Mouse (Mus musculus) cerebellum, postnatal 36 days (tissue): ENCODE measurements around the gene Ddx39b.
"Not testable (repeated sequence)": the region's sequence is repeated elsewhere in the genome, so short reads cannot be mapped to it uniquely, and the experiment has no call there.

Experiments used
- DNase-seq, 2 experiments: peaks; one replicate each; pipeline ENCODE4 v3.0.0; 2021 to 2022; ENCODE audit warnings: mixed read lengths in 2 of 2

Ddx39b gene

DNA sequence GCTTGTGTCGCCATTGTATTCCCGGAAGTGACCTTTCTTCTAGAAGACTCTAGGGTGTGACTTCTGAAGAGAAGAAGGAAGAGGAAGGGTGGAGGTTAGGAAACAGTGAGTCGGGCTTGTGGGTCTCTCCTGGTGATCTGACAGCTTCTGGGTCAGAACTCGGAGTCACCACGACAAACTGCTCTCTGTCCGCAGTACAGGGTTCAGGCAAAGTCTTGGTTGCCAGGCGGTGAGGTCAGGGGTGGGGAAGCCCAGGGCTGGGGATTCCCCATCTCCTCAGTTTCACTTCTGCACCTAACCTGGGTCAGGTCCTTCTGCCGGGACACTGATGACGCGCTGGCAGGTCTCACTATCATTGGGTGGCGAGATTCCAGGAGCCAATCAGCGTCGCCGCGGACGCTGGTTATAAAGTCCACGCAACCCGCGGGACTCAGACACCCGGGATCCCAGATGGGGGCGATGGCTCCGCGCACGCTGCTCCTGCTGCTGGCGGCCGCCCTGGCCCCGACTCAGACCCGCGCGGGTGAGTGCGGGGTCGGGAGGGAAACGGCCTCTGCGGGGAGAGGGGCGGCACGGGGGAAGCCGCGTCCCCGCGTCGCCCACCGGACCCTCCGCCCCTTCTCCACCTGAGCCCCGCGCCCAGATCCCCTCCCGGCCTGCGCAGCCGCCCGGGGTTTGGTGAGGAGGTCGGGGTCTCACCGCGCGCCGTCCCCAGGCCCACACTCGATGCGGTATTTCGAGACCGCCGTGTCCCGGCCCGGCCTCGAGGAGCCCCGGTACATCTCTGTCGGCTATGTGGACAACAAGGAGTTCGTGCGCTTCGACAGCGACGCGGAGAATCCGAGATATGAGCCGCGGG lies 21.3 kb downstream of the Ddx39b start, which contains the start of gene H2-D1:
TSS of gene H2-D1 (plus strand) at position 67 of the 859 bp plus-strand sequence.
- DNase-seq: peak; percentile 96 to 98

DNA sequence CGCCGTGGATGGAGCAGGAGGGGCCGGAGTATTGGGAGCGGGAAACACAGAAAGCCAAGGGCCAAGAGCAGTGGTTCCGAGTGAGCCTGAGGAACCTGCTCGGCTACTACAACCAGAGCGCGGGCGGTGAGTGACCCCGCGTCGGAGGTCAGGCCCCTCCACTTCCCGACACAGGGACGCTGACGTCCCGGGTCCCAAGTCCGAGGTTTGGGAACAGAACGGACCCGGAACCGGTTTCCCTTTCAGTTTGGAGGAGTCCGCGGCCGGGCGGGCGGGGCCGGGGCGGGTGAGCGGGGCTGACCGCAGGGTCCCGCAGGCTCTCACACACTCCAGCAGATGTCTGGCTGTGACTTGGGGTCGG lies 22.0 kb downstream of the Ddx39b start:
- no peak for DNase-seq

DNA sequence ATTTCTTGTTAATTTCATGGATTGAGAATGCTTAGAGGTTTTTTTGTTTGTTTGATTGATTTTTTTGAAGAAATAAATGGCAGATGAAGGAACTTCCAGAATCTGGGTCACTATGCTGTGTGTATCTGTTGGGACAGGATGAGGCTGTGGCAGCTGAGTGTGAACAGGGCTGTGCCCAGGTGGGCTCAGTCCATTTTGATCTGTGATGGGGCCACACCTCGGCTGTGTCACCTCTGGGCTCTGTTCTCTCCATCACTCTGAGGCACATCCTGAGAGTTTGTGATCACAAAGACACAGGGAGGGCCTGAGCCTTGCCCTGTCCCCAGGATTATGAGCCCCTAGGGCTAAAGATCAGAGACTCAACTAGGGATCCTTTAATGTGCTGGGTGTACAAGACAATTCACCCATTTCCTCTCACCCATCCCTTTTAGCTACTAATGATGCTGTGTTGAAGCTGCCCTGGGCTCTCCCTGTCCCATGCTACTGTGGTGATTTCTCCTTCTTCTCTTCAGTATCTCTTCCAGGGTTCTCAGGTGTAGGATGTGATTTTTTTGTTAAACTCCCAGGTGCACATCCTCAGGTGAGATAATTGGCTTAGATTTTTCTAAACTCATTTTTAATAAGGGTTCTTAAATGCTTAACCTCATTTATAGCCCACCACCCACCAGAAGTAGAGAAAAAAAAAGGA lies 26.0 kb downstream of the Ddx39b start:
- no peak for DNase-seq

DNA sequence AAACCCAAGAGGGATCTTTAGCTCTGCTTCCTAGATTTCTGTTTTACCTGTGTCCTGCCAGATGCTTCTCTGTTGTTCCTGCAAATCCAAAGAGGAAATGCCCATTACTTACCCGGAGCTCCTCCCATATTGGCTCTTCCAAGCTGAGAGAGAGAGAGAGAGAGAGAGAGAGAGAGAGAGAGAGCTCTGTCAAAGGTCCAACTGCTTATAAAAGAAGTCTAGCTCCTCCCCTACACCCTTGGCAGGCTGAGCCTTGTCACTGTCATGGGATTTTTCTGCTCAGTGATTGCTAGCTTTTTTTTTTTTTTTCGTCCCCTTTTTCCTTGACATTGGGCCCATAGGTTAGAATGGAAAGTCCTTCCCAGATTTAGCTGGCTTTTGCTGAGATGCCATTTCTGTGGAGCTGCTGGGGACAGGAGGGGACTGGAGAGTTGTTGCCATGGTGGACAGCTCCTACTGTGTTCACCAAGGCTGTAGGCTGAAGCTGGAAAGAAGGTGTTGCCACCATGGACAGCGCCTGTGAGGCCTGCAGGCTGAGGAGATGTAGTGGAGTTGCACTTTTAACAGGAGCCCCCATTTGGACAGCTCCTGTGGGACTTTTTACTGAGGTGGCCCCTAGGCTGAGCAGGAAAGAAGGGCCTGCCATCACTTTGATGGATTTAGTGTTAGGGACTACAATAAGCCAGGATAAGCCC lies 28.3 kb downstream of the Ddx39b start:
- DNase-seq: no peak

DNA sequence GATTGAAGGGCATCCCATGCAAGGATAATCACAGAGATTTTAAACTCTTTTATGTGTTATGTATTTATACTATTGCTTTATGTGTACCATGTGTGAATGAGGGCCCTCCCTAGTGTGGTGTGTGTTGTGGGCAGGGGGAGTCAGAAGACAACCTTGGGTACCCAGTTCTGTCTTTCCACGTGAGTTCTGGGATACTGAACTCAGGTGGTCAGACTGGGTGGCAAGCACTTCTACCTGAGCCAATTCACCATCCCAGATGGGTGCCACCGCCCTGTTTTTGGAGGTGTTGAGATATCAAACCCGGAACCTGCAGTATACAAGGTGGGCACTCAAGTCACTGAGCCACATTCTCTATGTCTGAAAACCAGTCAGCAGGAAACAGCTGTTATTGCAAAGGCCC lies 30.7 kb downstream of the Ddx39b start:
- no peak for DNase-seq

DNA sequence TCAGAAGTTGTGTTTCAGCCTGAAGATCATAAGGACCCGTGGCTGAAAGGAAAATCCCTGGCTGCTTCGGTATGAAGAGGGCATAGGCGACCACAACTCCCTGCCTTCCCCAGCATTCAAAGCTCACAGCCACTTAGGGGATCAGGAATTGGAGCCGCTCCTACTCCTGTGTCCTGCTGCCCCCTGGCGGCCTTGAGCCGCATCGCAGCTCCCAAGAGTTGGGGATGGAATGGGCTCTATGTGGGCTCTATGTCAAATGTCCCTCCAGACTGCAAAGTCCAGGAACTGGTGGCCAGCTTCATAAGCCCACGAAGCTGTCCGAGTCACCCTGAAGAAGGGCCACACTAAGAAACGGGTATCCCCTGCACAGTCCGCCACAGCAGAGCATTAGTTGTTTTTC lies 33.2 kb downstream of the Ddx39b start:
- peak; percentile 88 to 89 for DNase-seq

DNA sequence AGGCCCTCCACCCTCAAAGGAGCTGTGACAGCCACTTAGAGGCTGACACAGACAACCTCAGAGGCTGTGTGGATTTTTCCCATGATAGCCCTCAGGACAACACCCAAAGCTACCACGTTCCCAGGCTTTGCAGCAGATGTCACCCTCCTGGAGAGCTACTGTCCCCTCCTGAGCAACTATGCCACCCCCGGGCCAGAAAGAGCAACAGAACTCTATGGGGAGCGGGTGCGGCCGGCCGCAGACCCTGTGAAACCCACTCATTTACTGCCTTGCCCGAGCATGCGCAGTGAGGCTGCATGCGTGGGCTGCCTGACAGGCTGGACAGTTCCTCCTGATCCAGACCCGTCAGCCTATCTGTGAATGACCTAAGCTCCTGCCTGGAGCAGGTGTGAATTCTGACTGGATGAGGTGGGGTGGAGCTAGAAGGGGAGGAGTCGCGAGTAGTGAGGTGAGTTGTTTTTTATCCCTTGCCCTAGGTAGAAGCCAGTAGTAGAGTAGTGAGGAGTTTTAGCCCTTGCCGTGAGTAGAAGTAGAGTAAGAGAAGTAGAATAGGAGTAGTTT lies 34.8 kb downstream of the Ddx39b start:
- DNase-seq: no peak

DNA sequence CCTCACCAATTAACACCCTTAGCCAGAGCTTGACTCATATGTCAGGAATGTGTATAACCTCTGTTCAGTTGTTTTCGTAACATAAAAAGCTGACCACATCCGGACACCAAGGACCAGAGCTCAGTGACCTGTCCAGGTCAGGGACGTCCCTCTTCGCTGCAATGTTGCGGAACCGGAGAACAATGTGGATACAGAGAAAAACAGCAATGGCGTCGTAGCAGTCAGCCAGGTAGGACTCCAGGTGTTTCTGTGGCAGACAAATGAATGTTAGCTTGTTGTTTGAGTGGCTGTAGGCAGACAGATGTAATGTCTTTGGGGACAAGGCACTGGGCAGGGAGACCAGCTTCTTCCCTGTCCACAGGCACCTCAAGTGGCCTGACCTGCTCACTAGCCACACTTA lies 36.5 kb downstream of the Ddx39b start:
- no peak for DNase-seq

DNA sequence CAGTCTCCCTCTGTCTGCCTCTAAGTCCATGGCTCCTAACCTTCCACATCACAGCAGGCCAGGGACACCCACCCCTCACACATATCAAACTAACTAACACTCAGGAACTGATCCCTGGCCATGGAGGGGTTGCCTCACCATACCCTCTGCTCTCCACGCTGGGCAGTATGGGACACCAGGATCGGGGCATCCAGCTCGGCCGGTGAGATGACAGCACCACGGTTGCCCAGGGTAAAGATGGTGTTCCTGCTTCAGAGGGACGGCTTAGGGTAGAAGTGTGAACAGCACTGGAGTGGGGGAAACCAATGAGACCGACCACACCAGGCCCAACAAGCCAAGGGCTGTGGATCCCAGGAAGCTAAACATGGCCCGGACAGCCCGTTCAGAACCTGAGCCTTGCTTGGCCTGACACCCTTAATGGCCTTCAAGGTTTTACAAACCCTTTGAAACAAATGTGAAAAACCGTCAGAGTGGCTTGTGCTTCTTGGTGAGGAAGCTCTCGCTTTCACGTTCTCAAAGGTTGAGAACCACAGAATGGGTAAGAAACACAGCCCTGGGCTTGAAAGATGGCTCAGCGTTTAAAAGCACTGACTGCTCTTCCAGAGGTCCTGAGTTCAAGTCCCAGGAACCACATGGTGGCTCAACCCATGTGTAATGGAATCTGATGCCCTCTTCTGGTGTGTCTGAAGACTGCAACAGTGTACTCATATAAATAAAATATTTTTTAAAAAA lies 37.6 kb downstream of the Ddx39b start:
- DNase-seq: no peak

DNA sequence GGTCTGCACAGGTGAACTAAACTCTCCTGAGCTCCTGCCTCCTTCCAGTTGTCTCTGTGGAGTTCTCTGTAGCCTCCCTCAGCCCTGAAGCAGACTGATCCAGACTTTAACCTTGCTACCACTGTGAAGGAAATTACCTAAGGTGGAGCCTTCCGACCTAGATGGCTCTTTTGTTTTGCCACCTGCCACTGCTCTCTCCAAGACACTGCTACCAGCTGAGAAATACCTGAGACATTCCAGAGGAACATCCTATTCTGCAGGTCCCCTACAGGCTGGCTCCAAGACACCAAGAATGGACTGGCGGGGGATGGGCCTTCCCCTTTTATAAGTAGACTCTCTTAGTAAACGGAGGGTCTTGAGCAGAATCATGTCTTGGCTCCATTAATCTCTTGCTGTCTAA lies 38.7 kb downstream of the Ddx39b start:
- DNase-seq: no peak

DNA sequence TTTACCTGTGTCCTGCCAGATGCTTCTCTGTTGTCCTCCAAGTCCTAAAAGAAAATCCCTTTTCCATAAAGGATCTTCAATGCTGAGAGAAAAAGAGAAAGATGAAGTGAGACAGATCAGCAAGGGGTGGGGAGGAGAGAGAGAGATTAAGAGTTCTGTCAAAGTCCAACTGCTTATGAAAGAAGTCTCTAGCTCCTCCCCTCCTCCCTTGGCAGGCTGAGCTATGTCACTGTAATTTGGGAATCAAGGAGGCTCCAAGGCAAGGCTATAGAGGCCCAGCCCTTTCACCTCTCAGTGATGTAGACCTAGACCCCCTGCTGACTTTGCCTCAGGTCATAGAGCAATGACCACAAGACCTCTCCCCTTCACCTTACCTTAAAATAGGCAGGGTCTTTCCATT lies 43.9 kb downstream of the Ddx39b start:
- no peak for DNase-seq

DNA sequence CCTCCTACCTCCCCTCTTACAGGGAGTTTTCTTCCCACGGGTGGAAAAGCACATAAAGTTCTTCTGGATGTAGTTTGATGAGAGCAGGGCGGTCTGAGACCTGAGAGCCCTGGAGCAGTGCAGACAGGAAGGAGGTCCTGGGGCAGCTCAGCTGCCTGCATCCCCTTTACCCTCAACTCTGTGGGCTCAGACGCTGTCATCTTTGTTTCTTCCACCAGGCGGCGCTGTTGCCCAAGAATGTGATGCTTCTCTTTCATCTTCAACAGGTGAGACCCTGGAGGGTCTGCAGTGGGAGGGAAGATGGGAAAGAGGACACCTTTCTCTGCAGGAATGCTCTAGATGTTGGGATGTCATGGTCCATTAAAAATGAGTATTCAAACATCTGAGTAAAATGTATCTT lies 54.2 kb downstream of the Ddx39b start:
- DNase-seq: peak; percentile 44 to 48

DNA sequence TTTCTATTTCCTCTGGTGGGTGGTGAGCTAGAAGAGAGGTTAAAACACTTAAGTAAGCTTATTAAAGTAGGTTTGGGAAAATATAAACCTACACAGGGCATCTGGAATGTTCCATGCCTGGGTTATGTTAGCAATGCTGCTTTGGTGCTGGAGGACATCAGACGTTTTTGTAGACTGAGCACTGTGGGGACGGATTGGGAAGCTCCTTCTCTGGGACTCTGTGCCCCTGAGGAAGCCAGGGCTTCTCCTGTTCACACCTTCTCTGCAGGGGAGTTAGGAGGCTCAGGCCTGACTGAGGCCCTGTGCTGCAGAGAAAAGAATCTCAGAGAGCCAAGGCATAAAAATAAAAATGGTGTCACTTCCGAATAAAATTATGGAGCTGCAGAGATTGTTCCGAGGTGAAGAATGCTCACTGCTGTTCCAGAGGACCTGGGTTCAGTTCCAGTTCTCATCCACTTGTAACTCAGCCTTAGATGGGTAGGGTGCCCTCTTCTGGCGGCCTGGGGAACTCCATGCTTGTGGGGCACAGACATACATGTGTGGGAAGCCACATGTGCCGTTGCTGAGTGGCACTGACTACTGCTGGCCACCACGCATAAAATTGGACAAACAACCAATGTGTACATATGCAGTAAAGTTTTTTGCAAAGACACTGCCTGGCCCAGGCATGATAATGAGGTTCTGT lies 58.9 kb downstream of the Ddx39b start:
- not testable (repeated sequence) for DNase-seq

DNA sequence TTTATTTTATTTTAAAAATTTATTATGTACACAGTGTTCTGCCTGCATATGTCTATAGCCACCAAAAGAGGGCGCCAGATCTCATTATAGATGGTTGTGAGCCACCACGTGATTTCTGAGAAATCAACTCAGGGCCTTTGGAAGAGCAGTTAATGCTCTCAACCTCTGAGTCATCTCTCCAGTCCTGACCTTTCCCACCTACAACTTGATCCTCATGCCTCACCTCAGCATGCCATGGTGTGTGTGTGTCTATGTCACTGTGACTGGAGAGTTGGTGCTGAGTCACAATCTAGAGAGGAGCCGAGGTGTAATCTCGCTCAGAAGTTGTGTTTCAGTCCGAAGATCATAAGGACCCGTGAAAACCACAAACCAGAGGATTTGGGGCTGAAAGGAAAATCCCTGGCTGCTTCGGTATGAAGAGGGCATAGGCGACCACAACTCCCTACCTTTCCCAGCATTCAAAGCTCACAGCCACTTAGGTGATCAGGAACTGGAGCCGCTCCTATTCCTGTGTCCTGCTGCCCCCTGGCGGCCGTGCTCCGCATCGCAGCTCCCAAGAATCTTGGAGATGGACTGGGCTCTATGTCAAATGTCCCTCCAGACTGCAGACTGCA lies 60.2 kb downstream of the Ddx39b start:
- peak; percentile 90 to 92 for DNase-seq

DNA sequence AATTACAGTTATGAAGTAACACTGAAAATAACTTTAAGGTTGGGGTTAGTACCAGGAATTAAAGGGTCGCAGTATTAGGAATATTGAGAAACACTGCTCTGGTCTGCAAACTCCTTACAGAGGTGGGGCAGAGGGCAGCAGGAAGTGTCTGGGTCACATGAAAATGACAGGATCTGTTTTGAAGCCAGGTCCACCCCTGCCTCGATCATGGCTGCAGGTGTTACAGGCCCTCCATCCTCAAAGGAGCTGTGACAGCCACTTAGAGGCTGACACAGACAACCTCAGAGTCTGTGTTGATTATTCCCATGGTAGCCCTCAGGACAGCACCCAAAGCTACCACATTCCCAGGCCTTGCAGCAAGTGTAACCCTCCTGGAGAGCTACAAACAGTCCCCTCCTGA lies 61.7 kb downstream of the Ddx39b start:
- no peak for DNase-seq
